Comparison of ENCODE assay signal across 8 mouse cellular contexts in the genomic region with DNA sequence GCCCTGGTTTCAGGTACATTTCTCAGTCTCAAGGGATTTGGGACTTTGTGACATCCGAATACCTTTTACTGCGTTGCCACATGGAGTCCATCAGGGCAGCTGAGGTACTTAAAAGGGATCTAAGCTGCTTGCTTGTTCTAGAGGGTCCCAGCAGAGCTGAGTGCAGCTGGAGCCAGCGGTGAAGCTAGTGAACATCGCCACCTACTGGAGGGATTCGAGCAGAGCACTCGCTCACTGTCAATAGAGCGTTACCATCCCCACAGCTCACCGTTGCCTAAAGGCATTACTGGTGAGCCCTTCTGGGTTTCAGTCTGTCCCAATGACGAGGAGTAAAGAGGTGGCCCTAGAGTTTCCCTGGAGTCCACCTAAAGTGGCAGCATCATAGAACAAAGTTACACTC. TPM values are rescaled to one million over a fixed set of nuclear protein-coding genes. Genes with fewer than 3 reads are reported as not detected.
A peak's percentile ranks its signal among the peaks of the same experiment; 100 is the strongest.
DNase-seq lines count a peak whose midpoint lies in the region; TF ChIP-seq lines count a peak whose summit lies in the region.

No protein-coding gene starts in this region.

- WGBS in hindbrain, embryonic 10.5 days: 4% methylated on average over 9 of the region's 9 CpGs

- H3K27ac ChIP-seq in embryonic fibroblast, embryonic 13.5 days (ENCODE audit: insufficient read depth, low read length): no peak overlapping the region
- H3K27ac ChIP-seq in hindbrain, embryonic 10.5 days: peak overlapping the region; percentile 54

- no peak for TF ChIP-seq POLR2A in embryonic fibroblast, embryonic 13.5 days (IDR thresholded peaks at IDR 0.05; ENCODE audit: low read depth, low read length)

- H3K36me3 ChIP-seq in hindbrain, embryonic 10.5 days: peaks cover 9% of the 10 kb centered on the region

- peak; percentile 95 for TF ChIP-seq CTCF in embryonic fibroblast, embryonic 13.5 days (IDR thresholded peaks at IDR 0.05; ENCODE audit: borderline replicate concordance, insufficient read depth, low read length)

- intact Hi-C loops in heart, postnatal 25 days (cut with DNase I): loop anchor here (10.0 kb wide), 1 partner anchor 101 kb away; a partner anchor contains a TSS

- DNase-seq in heart, adult 18-20 months: peak; percentile 45 to 77
- DNase-seq in heart, postnatal 25 days (ENCODE audit: low spot score): no peak
- DNase-seq in adrenal gland, postnatal 14 days: peak; percentile 76
- peak; percentile 83 for DNase-seq in hindbrain, embryonic 10.5 days (ENCODE audit: low spot score)
- DNase-seq in layer of hippocampus, postnatal 14 days (ENCODE audit: low spot score in 2 of 2): peak; percentile 56 to 69
- DNase-seq in lung, postnatal 25 days (ENCODE audit: low spot score): peak; percentile 50
- peak; percentile 64 to 80 for DNase-seq in right cerebral cortex, postnatal 10 days (ENCODE audit: low spot score in 2 of 2)

- H3K4me1 ChIP-seq in embryonic fibroblast, embryonic 13.5 days (ENCODE audit: control insufficient read depth, insufficient read depth, low read length): no peaks in the 10 kb centered on the region
- H3K4me1 ChIP-seq in hindbrain, embryonic 10.5 days (replicated peaks): peaks cover 22% of the 10 kb centered on the region

- H3K9me3 ChIP-seq in hindbrain, embryonic 10.5 days: 0 out of 2 replicates have a peak, but pooled peaks cover 5% of the 10 kb centered on the region

- H3K4me3 ChIP-seq in embryonic fibroblast, embryonic 13.5 days (ENCODE audit: insufficient read depth, low read length): no peak overlapping the region
- H3K4me3 ChIP-seq in hindbrain, embryonic 10.5 days: no peak overlapping the region

- no peaks in the 10 kb centered on the region for H3K27me3 ChIP-seq in hindbrain, embryonic 10.5 days (ENCODE audit: insufficient read depth, poor library complexity, severe bottlenecking)

RNA-seq across cellular contexts. Expression of a gene that starts 46.1 kb away (rescaled TPM):
- total RNA-seq in heart, adult 18-20 months (2021): 10 to 100 TPM; 13.2 to 20.1 TPM
- 10 to 100 TPM; 16.9 to 21.0 TPM for total RNA-seq in heart, postnatal 25 days (2021)
- 33.6 and 43.6 TPM in 2 replicates for total RNA-seq in adrenal gland, postnatal 14 days (2021)
- polyA plus RNA-seq in embryonic fibroblast, embryonic 13.5 days (2011; ENCODE audit: insufficient read length, low read depth, missing spikeins): 38.8 and 41.2 TPM in 2 replicates
- polyA plus RNA-seq in hindbrain, embryonic 10.5 days (2016; fragmentation: Nextera tagmentation; extraction: Ambion mirVana): 24.7 and 29.2 TPM in 2 replicates
- 10 to 100 TPM; 32.1 to 36.1 TPM for total RNA-seq in layer of hippocampus, postnatal 14 days (2021)
